Mouse (Mus musculus) ES-Bruce4 (cell line): Measurements from ENCODE around the gene Gm10944. TPM values are rescaled to one million over a fixed set of nuclear protein-coding genes. Genes with fewer than 3 reads are reported as not detected.

Source experiments
- H3K27ac ChIP-seq: 2 replicates; pipeline ENCODE4 v1.5.1; 2012; ENCODE audit warnings: low read length, inconsistent platforms; ENCODE audit not compliant: insufficient read depth
- H3K27me3 ChIP-seq: 2 replicates; pipeline ENCODE4 v1.6.1; 2012; ENCODE audit warnings: mild to moderate bottlenecking, low read length, inconsistent platforms; ENCODE audit not compliant: control insufficient read depth, poor library complexity, insufficient read depth, severe bottlenecking
- H3K36me3 ChIP-seq: 2 replicates; pipeline ENCODE4 v1.6.1; 2012; ENCODE audit warnings: inconsistent platforms, mild to moderate bottlenecking, low read length, moderate library complexity; ENCODE audit not compliant: control insufficient read depth, poor library complexity, insufficient read depth, severe bottlenecking
- H3K4me1 ChIP-seq: one replicate; pipeline ENCODE4 v1.8.1; 2011; ENCODE audit warnings: low read length; ENCODE audit not compliant: control insufficient read depth, insufficient read depth
- H3K4me3 ChIP-seq: 2 replicates; pipeline ENCODE4 v1.5.1; 2011; ENCODE audit warnings: low read depth, mild to moderate bottlenecking, low read length
- H3K9ac ChIP-seq: 2 replicates; pipeline ENCODE4 v1.6.1; 2012; ENCODE audit warnings: low read depth, mild to moderate bottlenecking, inconsistent platforms; ENCODE audit not compliant: poor library complexity, severe bottlenecking
- H3K9me3 ChIP-seq: replicated peaks from 2 replicates; pipeline ENCODE4 v1.6.1; 2012; ENCODE audit warnings: mild to moderate bottlenecking, low read length, inconsistent platforms; ENCODE audit not compliant: control insufficient read depth, poor library complexity, insufficient read depth, severe bottlenecking
- CTCF ChIP-seq: IDR thresholded peaks from one replicate; pipeline ENCODE4 v1.8.1; 2011; ENCODE audit warnings: low read depth, low read length
- EP300 ChIP-seq: IDR thresholded peaks from 2 replicates; pipeline ENCODE4 v1.6.1; 2011; ENCODE audit warnings: low read depth, low read length; ENCODE audit not compliant: insufficient read depth
- POLR2A ChIP-seq: IDR thresholded peaks from one replicate; pipeline ENCODE4 v1.8.1; 2011; ENCODE audit warnings: low read length; ENCODE audit not compliant: insufficient read depth
- polyA plus RNA-seq: library from polyadenylated mRNA; stranded (reverse); fragments of >200 nt; gene quantifications from 2 replicates; pipeline ENCODE4 v1.2.4, GENCODE M21; 2011; ENCODE audit warnings: low read depth; ENCODE audit not compliant: missing spikeins, insufficient read depth, insufficient read length

The Gm10944 gene
- polyA plus RNA-seq, 1 experiment = not detected

DNA sequence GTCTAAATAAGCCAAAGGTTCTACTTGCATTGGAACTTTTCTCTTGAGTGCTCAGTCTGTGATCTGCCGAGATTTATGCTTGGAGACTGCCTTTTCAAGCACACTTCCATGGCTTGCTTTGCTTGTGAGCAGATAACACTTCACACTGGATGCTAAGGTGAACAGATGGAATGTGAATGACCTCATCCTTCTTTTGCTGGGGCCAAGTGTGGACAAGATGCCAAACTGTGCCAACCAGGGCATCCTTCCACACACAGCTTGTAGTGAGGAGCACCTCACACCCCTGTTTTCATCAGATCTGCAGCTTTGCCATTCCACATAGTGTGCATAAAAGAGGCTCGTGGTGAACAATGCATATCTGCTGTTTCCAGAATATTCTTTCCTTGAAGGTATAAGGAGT, 29.7 kb downstream of the Gm10944 start:
- TF ChIP-seq CTCF (no peak), EP300 (no peak), POLR2A (no peak)
- no peaks in the 10 kb centered on the region for H3K36me3 ChIP-seq
- no peak overlapping the region for H3K4me3 ChIP-seq
- no peak overlapping the region for H3K27ac ChIP-seq
- H3K9ac ChIP-seq = no peak overlapping the region
- H3K27me3 ChIP-seq = no peaks in the 10 kb centered on the region
- H3K9me3 ChIP-seq = no peaks in the 10 kb centered on the region
- H3K4me1 ChIP-seq = no peaks in the 10 kb centered on the region

DNA sequence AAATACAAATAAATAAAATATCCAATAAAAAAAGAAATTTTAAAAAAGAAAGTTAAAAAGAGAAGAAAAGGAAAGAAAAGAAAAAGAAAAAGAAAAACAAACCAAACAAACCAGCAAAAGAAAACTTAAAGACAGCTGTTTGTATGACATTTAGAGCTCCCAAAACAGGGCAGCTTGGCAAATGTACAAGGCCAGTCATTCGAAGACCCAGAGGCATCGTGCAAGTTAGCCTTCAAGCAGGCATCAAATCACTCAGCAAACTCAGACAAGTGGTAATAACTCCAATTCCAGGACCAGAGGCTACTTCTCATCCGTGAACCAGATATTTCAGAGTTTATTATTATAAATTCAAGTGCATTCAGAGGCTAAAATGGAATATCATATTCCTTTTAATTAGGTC, 45.4 kb downstream of the Gm10944 start:
- H3K9ac ChIP-seq = no peak overlapping the region
- no peak for TF ChIP-seq EP300
- no peak for TF ChIP-seq POLR2A
- TF ChIP-seq CTCF = no peak
- no peaks in the 10 kb centered on the region for H3K4me1 ChIP-seq
- no peaks in the 10 kb centered on the region for H3K36me3 ChIP-seq
- no peak overlapping the region for H3K27ac ChIP-seq
- H3K9me3 ChIP-seq = no peaks in the 10 kb centered on the region
- no peaks in the 10 kb centered on the region for H3K27me3 ChIP-seq
- H3K4me3 ChIP-seq = no peak overlapping the region

Other genes with a start within 250 kb of the Gm10944 start
- gene Adgb, start 209.0 kb upstream of the Gm10944 start, polyA plus RNA-seq = not detected in 2 replicates
- 1.9 and 2.5 TPM in 2 replicates for gene Rab32, start 123.1 kb upstream of the Gm10944 start, polyA plus RNA-seq